Mouse (Mus musculus) liver, embryonic 14.5 days (tissue): ENCODE results near the gene R3hdm4.

Source experiments
- CTCF ChIP-seq: IDR thresholded peaks from 2 replicates; pipeline ENCODE4 v1.5.1; 2016; ENCODE audit warnings: antibody characterized with exemption, low read depth, control low read depth
- EP300 ChIP-seq: IDR thresholded peaks from 2 replicates; pipeline ENCODE4 v1.6.1; 2016; ENCODE audit warnings: antibody characterized with exemption, low read depth

- TF ChIP-seq CTCF (peak; percentile 100), EP300 (0 out of 2 replicates have a peak, but pooled peaks have one; percentile 32)
These were observed 4.2 kb upstream of the R3hdm4 start for GRCm38 (mm10) chr10:79924998-79925784.
